Mouse (Mus musculus) lung, postnatal 14 days (tissue): ENCODE data around the gene Zw10.
A peak's percentile ranks its signal among the peaks of the same experiment; 100 is the strongest.

Experiments
- DNase-seq: peaks from one replicate; pipeline ENCODE4 v3.0.0; 2021

Gene Zw10

DNA sequence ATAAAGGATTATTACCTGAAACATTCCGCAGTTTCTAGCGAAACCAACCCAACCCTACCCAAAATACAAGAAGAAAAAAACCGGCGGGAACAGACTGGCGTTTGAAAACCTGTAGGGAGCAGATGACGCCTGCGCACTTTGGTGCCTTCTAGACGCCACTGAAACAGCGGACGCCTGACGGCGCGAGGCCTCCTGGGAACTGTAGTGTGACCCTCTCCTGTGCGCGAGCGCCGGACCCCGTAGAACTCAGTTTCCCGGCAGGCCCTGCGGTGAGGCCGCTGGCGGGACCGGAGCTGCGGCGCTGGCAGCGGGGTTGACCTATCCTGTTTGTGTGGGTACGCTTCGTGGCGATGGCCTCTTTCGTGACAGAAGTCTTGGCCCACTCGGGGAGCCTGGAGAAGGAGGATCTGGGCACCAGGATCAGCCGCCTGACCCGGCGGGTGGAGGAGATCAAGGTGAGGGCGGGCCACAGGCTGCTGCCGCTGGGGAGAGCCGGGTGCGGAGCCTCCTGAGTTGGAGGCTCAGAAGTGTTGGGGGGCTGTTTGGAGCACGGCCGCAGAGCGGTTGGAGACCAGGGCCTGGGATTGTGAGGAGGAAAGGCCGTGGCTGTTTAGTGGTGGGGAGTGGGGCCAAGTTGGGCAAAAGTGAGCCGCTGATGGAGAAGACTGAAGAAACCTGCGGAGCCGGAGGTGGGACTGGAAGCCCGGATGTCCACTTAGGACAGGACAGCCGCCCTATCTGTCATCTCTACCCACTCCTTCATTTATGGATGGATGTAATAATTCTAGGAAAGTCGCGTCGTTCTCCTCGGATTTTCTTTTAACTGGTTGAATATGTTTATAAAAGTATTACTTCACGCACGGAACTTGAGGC is at the start of gene Zw10:
Gene Zw10, plus strand, starts transcription at position 281 of the 873 bp plus-strand sequence.
- peak; percentile 92 for DNase-seq

DNA sequence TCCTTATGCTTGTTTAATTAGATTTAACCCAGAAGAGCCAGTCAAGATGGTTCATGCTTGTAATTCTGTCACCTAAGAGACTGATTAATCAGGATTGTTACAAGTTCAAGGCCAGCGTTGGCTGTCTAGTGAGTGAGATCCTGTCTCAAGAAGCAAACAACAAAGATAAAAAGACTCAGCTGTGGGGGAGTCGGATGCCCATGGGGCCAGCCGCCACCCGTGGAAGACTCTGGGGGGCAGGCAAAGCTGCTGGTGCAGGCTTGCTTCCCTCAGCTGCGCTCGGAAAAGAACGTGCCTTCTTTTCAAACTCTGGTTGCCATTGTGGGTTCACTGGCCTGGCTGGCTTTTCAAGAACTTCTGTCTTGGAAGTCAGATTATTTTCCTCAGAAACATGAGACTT is 39.6 kb upstream of the Zw10 start:
- DNase-seq: no peak

DNA sequence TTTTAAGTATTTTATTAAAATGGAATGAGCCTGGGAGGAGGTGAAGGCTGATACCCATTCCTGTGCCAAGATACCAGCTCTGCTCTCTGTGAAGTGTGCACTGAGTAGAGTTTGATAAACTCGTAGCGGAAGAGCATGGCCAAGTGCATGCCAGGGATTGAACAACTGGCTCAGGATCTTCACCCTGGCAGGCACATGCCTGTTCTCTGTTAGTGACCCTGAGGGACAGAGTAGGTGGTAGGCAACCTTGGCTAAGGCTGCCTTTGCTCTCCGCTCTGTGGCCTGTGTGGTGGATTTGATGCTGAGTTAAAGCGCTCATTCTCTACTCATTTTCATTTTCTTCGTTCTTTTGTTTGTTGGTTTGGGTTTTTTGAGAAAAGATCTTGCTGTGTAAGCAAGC is 34.1 kb upstream of the Zw10 start:
- DNase-seq: no peak

DNA sequence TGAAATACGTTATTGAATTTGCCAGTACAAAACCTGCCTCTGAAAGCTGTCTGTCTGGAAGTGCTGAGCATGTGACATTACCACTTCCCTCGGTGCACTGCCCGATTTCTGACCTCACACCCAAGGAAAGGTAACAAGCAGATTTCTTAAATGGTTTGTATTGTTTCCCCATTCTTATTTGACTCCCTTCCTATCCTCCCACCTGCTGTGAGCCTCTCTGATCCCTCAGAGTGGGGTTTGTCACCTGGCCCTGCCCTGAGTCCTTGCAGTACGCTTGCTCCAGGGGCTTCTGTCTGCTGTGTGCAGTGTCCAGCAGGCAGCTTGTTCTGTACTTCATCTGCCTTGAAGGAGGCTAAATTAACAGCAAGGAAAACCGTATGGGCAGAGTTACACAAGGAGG is 31.5 kb upstream of the Zw10 start:
- DNase-seq: no peak

DNA sequence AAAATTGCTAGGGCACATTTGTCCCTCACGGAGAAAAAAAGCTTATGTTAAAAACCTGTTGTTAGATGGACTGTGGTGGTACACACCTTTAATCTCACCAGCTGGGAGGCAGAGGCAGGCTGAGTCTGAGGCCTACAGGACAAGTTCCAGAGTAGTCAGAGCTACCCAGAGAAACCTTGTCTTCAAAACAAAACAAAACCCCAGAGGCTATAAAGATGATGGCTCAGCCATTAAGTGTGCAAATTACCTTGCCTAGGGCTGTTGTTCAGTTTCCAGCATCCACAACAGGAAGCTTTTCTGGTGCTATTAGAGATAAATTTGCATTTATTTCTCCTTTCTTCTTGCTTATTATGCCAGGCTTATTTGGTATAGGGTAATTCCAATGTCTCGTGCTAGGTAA is 30.9 kb upstream of the Zw10 start:
- no peak for DNase-seq

DNA sequence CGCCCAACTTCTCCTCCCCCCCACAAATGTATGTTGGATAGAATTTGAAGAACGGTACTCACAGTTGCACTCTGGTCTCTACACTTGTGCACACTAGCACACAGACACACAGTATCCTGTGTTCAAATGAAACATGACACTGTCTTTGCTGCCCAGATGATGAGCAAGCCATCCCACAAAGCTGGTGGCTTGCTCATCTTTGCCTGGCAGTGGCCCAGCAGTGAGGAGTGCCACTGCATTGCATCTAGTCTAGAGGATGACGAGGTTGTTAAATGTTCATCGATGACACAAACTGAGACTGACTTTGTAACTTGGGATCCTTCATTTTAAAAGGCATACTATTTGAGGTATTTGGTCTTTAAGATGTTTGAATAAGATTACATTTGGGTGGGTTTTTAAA is 20.6 kb upstream of the Zw10 start:
- DNase-seq: no peak

DNA sequence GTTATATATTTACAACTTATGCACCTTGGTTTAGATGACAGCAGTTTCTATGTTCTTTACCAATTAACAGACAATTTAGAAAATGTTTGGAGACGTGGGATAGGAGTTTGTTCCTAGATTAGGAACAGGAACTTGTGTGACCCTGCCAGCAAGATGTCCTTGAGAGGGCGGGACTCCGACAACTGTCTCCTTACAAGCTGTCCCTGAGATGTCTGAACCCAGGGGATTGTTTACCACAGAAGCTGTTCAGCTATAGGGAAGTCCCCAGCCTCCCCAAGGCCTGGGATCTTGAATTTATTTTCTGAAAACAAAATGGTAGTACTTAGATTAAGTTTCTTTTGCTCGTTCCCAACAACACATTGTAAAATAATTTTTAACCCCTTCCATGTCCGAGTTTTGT is 4.5 kb upstream of the Zw10 start:
- no peak for DNase-seq

DNA sequence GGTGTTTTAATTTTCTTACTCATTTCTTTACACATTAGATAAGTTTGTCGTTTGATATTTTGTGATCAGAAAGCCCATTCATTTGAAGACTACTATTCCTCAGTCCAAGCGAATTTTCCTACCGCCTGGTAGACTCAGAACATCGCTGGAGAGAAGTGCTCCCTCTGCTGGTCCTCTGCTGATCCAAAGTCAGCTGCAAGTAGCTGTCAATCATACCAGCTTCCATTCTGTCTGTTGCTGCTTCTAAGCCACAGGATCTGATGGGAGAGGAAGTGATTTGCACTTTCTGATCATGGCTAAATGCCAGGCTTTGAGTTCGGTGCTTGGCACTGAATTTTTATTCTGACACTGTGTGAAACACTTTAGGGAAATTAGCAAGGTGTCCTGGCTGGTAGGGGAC is 4.1 kb upstream of the Zw10 start:
- peak; percentile 69 for DNase-seq

DNA sequence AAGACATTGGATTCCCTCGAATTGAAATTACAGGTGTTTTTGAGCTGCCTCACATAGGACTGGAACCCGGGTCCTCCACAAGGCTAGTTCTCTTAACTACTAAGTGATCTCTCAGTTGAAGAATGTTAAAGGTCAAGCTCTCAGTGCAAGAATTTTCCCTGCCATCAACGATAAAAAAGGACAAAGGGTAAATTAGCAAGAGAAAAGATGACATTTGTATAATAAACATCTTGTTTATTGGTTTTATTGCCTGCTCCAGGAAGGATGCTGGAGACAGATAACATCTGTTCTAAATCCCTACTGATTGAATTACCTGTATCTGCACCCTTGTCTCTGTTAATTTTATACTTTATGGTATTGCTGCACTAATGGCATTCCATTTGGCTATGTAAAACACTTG is 1.4 kb upstream of the Zw10 start:
- DNase-seq: no peak

DNA sequence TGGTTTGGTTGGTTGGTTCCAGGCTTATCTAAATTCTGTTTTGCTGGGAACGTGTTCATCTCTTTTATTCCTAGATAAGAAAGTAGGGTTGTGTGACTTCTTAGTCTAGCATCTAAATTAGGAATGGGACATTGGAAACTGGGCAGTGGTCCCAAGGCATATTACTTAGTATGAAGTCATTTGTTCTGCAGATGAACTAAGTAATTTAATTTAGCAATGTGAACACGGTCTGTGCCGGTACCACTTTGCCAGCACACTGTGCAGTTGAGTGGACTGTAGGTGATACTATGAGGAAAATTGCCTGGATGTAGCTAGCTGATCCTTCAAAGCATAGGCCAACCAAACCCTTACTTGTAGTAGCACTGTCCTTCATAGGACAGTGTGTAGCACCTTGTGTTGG is 21.4 kb downstream of the Zw10 start:
- no peak for DNase-seq

DNA sequence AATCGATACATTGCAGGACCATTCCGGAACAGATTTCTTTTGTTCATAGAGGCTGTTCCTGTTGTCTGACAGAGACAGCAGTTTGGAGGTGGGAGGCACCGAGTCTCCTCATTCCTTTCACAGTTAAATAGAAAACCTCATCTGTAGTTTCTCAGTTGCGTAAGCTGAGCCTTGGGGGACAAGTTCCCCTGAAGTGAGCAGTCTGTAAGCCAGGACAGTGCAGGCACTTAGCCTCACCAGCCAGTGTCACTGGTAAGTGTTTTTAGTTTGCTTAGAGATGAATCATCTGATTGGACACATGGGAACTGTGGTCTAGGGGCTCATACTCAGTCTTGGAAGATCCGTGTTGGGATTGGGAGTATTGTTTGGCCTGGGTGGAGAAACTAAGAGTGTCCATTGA is 25.7 kb downstream of the Zw10 start, which contains the start of gene Tmprss5:
Gene Tmprss5, plus strand, starts transcription at position 154 of the 400 bp plus-strand sequence.
- no peak for DNase-seq

DNA sequence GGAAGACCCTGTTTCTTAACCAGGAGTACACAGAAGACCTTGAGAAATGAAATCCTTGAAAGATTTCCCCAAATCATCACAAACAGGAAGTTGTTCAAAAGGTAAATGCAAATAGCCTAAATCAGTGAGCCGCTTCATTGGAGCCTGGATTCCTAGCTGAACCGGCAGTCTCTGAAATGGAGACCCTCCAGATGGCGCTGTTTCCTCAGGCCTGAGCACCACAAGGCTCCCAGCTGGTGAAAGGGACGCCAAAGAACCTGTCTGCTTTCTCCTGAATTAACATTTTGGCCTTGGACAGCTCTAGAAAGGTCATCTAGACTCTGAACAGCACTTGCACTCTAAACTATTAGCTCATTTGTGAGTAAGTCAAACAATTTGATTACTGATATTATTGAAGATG is 26.1 kb downstream of the Zw10 start:
- DNase-seq: peak; percentile 73

DNA sequence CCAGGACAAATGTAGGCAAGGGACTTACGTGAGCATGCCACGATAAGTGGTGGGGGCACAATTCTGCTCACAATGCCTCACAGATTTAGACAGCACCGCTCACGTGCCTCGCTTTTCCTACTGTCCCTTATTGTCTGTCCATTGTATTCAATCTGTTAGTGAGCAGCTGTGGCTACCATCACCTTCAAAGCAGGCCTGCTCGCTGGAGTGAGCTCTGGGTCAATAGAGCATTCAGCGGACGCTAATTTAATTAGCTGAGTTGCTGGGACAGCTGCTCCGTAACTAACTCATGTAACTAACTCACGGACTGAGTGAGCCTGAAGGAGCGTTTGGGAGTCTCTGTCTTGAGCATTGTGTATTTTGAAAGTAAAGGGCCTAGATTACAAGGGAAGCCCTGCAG is 31.9 kb downstream of the Zw10 start:
- no peak for DNase-seq

DNA sequence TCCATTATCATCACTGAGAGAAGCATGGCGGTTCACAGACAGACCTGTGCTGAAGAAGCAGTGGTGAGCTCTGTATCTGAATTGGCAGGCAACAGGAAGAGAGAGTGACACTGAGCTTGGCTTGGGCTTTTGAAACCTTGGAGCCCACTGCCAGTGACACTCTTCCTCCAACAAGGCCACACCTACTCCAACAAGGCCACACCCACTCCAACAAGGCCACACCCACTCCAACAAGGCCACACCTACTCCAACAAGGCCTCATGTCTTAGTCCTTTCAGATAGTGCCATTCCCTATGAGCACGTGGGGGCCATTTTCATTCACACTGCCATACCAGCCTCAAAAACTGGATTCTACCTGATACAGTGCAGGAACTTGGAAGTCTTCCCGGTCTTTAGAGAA is 43.5 kb downstream of the Zw10 start:
- DNase-seq: no peak

DNA sequence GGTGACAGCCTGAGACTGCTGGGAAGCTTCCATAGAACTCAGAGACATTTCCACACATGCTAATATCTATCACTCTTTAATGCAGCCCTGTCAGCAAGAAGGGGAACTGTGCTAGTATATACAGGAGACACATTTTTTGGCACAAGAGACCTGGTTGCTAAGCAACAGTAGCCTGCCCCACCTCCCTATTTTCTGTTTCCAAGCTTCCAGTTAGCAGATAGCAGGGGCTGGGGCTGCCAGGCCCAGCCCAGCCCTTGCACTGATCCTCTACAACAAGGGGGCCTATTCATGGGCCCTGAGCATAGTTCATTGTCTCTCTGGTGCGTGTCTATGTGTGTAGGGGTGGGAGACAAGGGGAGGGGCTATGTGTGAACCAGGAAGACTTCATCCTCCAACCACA is 46.9 kb downstream of the Zw10 start:
- no peak for DNase-seq

DNA sequence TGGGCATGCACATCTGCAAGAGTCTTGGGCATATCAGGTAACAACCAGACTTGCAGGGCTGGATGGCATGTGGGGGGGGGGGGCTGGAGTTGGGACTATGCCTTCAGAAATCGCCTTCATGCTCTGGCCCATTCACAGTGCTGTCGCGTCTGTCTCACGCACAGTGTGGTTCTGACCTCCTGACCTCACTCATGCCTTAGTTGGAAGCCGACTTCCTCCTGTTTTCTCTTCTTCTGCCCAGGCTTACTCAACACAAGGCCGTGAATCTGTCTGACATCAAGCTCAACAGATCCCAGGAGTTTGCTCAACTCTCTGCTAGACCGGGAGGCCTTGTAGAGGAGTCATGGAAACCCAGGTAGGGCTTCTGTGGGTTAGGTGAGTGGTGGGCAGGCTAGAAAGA is 53.7 kb downstream of the Zw10 start:
- no peak for DNase-seq

DNA sequence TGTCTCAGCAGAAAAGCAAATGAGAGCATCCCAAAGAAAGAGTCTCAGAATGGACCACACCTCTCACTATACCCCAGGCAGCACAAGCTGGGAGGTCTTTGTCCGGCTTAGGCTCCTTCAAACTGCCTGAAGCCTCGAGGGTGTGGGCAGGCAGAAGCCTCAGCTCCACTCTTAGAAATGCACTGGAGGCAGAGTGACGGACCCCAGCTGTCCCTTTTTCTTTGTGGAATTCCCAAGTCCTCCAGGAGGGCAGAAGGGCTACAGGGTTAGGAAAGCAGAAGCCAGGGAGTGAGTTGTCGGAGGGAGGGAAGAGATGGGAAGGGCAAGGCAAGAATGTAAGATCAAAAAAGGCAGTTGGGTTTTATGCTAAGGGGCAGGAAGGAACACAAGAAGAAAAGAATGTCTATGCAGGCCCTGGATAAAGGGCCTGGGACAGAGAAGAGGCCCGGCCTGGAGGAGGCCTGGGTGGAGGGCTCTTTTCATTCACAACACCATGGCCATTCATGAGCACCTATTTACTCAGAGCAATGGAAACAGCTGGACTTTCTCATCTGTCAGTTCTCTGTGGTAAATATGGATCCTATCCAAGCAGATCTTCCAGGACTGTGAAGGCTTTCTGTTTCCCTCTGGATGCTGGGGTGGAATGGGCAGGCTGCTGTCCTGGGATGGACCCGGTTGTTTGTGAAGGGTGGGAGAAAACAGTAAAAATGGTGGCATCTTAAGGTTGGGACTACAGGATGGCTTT is 55.2 kb downstream of the Zw10 start:
- DNase-seq: peak; percentile 37

DNA sequence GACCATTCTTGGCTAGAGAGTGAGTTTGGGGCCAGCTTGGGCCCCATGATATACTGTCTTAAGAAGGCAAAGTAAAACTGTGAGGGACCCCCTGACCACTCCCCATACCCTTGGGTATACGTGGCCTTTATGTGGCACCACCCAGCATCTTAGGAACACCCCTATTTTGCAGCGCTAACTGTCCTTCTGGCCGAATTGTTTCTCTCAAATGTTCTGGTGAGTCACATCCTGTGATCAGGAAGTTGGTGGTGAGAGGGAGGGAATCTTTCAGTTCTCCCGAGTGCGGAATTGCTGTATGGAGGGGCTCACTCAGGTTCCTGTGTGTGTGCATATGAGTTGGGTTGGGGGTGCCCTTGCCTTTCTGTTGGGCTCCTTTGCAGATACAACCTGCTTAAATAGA is 55.9 kb downstream of the Zw10 start:
- no peak for DNase-seq

DNA sequence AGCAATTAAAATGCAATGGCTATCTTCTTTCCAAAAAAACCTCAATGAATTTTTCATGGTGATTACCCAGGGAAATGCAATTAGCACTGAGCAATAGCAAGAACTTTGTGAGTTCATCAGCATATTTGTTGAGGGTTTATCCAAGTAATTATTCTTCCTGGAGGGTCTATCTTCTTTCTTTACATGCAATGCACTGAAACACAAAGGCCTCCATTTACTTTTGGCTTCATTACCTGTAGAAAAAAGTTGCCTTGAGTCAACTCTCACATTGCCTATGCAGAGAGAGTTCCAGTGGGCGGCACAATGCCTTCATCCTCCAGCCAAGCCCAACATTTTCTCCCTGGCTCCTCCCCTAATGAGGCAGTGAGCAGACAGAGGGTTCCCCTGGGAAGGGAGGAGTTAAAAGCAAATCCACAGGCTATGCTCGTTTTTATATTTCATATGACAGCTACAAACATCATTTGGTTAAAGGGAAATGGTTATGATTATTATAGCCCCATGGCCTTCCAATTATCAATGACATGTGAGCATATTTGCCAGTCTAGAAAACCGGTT is 62.9 kb downstream of the Zw10 start:
- no peak for DNase-seq

DNA sequence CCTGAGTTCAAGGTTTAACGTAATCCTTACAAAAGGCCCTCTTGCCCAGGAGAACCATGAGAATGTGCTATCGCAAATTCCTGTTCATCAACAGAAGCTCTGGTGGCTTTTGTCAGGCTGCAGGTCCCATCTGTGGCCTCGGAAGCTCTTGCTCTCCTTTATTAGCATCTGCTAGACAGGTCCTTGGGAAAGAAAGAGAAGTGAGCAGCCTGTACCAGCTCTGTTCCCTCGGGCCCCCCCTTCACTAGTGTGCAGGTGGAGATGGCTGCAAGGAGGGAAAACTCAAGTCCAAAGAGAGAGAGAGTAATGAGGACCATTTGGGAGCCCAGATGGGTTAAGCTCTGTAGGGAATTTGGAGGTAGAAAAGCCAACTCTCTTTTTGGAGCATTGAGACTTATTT is 64.3 kb downstream of the Zw10 start:
- DNase-seq: no peak

DNA sequence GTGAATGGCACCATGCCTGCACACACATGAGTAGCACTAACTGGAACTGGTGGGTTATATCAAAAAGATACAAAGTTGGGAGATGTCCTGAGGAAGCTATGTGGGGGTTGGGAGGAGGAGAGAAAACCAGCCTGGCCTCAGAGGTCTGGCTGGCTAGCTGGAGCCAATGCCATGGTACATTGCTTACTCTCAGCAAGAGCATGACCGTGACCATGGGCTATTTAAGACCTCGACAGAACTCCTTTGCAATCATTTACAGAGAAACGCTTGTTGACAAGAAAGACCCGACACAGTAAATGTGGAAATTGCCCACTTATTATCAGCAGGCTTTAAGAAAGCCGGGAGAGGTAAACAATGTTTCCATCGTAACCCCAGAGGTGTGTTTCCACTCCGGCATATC is 70.3 kb downstream of the Zw10 start:
- DNase-seq: no peak
